Mouse (Mus musculus) CH12.LX (cell line): ENCODE results near the gene Gm11127.
"Not testable (repeated sequence)": the region's sequence is repeated elsewhere in the genome, so short reads cannot be mapped to it uniquely, and the experiment has no call there.

Experiments
- CTCF ChIP-seq, 2 experiments: IDR thresholded peaks in 1 of 2; conservative IDR thresholded peaks in 1 of 2; 2 replicates each; pipeline ENCODE4 v1.5.1; 2011 to 2012; ENCODE audit warnings: low read depth in 2 of 2, low read length in 2 of 2, improper control_type of control experiment in 1 of 2, inconsistent platforms in 1 of 2, mild to moderate bottlenecking in 1 of 2, moderate library complexity in 1 of 2
- SIN3A ChIP-seq: IDR thresholded peaks from 2 replicates; pipeline ENCODE4 v1.6.1; 2012; ENCODE audit warnings: low read length, improper control_type of control experiment, inconsistent platforms
- SMC3 ChIP-seq: IDR thresholded peaks from 2 replicates; pipeline ENCODE4 v1.6.1; 2011; ENCODE audit warnings: low read depth, low read length, improper control_type of control experiment
- ZC3H11A ChIP-seq: IDR thresholded peaks from 2 replicates; pipeline ENCODE4 v1.6.1; 2012; ENCODE audit warnings: low read depth, mild to moderate bottlenecking, inconsistent platforms, low read length, improper control_type of control experiment
- ZNF384 ChIP-seq: IDR thresholded peaks from 2 replicates; pipeline ENCODE4 v1.6.1; 2012; ENCODE audit warnings: low read depth, low read length, improper control_type of control experiment, inconsistent platforms

DNA sequence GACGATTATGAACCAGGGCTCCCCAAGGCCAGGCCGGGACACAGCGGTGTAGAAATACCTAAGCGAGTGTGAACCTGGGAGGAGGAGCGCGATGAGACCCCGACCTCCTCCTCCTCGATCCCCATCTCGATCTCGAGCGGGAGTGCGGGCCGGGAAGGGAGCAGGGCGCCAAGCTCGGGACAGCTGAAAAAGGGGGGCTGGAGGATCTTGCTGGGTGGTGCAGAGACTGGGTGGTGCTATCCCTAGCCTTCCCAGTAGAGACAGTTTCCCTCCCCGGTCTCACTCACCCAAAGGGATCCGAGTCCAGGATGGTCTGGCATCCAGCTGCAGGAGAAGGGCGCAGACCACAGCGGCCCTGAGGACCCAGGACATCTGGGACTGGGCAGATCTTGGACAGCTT, 16.1 kb downstream of the Gm11127 start:
- not testable (repeated sequence) for TF ChIP-seq ZC3H11A; ZNF384; CTCF (conservative IDR thresholded peaks at IDR 0.05 in 1 of 2, IDR thresholded peaks at IDR 0.05 in 1 of 2; ENCODE audit: low read depth in 2 of 2, low read length in 2 of 2); SIN3A; SMC3
